Mouse (Mus musculus) liver, embryonic 14.5 days (tissue): ENCODE data around the gene Clns1a. TPM values are rescaled to one million over a fixed set of nuclear protein-coding genes. Genes with fewer than 3 reads are reported as not detected.
A peak's percentile ranks its signal among the peaks of the same experiment; 100 is the strongest.

ENCODE experiments used
- ATAC-seq: fragments of 200-750 bp; cut with Nextera tagmentation; 2 replicates; pipeline ENCODE4 v1.8.0; 2017; ENCODE audit warnings: moderate number of reproducible peaks, mild to moderate bottlenecking, moderate library complexity; ENCODE audit not compliant: insufficient read depth
- DNase-seq, 3 experiments: peaks; one replicate each; pipeline ENCODE4 v3.0.0-alpha.2; 2012 to 2013; ENCODE audit warnings: low read depth in 3 of 3, low spot score in 3 of 3
- H3K27ac ChIP-seq: fragments of 300-500 bp; sonication (generic); 2 replicates; pipeline ENCODE4 v1.5.1; 2014; ENCODE audit warnings: moderate library complexity, mild to moderate bottlenecking, control low read depth, inconsistent platforms
- H3K27me3 ChIP-seq: fragments of 300-500 bp; sonication (generic); 2 replicates; pipeline ENCODE4 v1.6.1; 2014; ENCODE audit warnings: mild to moderate bottlenecking, low read length, moderate library complexity; ENCODE audit not compliant: control insufficient read depth, insufficient read depth
- H3K36me3 ChIP-seq: fragments of 300-500 bp; sonication (generic); replicated peaks from 2 replicates; pipeline ENCODE4 v1.6.1; 2014; ENCODE audit warnings: low read depth; ENCODE audit not compliant: control insufficient read depth, insufficient read depth
- H3K4me1 ChIP-seq, 2 experiments: fragments of 200-500 bp in 1 of 2; fragments of 300-500 bp in 1 of 2; sonication (generic) in 1 of 2; replicated peaks; 2 replicates each; pipeline ENCODE4 v1.6.1; 2012 to 2014; ENCODE audit warnings: antibody characterized with exemption in 1 of 2, inconsistent platforms in 1 of 2, low read length in 1 of 2; ENCODE audit not compliant: control insufficient read depth in 2 of 2, insufficient read depth in 2 of 2
- H3K4me2 ChIP-seq: fragments of 300-500 bp; sonication (generic); 2 replicates; pipeline ENCODE4 v1.6.1; 2014; ENCODE audit warnings: low read depth, mild to moderate bottlenecking, control low read depth, moderate library complexity
- H3K4me3 ChIP-seq, 2 experiments: fragments of 200-500 bp in 1 of 2; fragments of 300-500 bp in 1 of 2; sonication (generic) in 1 of 2; 2 replicates each; pipeline ENCODE4 v1.5.1; 2012 to 2014; ENCODE audit warnings: low read depth in 2 of 2, low read length in 2 of 2, mild to moderate bottlenecking in 2 of 2, control low read depth in 1 of 2, inconsistent platforms in 1 of 2, moderate library complexity in 1 of 2; ENCODE audit not compliant: insufficient read depth in 1 of 2
- H3K9ac ChIP-seq: fragments of 300-500 bp; sonication (generic); replicated peaks from 2 replicates; pipeline ENCODE4 v1.6.1; 2014; ENCODE audit warnings: mild to moderate bottlenecking, control low read depth, moderate library complexity
- H3K9me3 ChIP-seq: fragments of 300-500 bp; sonication (generic); 2 replicates; pipeline ENCODE4 v1.6.1; 2016; ENCODE audit warnings: low read length, mixed read lengths; ENCODE audit not compliant: control insufficient read depth
- CTCF ChIP-seq: IDR thresholded peaks from 2 replicates; pipeline ENCODE4 v1.5.1; 2016; ENCODE audit warnings: antibody characterized with exemption, low read depth, control low read depth
- EP300 ChIP-seq: IDR thresholded peaks from 2 replicates; pipeline ENCODE4 v1.6.1; 2016; ENCODE audit warnings: antibody characterized with exemption, low read depth
- WGBS: fragments of 180-500 bp; shearing (Covaris S2); extraction: QIAGEN DNeasy Blood & Tissue Kit; methylation state at CpG from one replicate; pipeline ENCODE4 v1.1.7; 2014; ENCODE audit not compliant: insufficient replicate concordance; 5-methylcytosine and 5-hydroxymethylcytosine counted together
- polyA plus RNA-seq, 2 experiments: library from polyadenylated mRNA; depleted of rRNA in 1 of 2; stranded (reverse) in 1 of 2; unstranded in 1 of 2; fragments of >200 nt; fragmentation: Nextera tagmentation in 1 of 2; extraction: Ambion mirVana in 1 of 2; gene quantifications; 2 replicates each; pipeline versions ENCODE4 v1.2.1 to v1.2.3; 2012 to 2014

The Clns1a gene
- polyA plus RNA-seq, 2 experiments, result 36.5 to 65.4 TPM

DNA sequence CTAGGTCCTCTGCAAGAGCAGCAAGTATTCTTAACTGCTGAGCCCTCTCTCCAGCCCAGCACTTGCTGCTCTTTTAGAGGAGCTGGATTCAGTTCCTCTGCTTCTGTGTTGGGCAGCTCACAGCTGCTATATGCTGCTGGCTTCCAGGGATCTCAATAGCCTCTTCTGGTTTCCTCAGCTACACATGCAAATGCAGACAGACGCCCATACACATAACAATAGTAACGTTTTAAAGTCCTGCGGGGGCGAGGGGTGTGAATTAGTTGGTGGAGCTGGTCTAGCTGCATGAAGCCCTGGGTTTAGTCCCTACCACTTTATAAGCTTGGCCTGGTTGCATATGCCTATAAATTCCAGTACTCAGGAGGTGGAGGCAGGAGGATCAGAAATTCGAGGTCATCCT is 22.6 kb downstream of the Clns1a start:
- no peaks in the 10 kb centered on the region for H3K9me3 ChIP-seq
- no peak overlapping the region for H3K4me2 ChIP-seq
- H3K4me3 ChIP-seq, result no peak overlapping the region
- no peak for DNase-seq
- no peak overlapping the region for H3K9ac ChIP-seq
- TF ChIP-seq CTCF, result no peak
- no peak for TF ChIP-seq EP300
- no peaks in the 10 kb centered on the region for H3K27me3 ChIP-seq
- H3K4me1 ChIP-seq, result peaks cover 0 to 4% of the 10 kb centered on the region in 2 experiments; a peak in 1 of 4 replicates
- no peak overlapping the region for H3K27ac ChIP-seq
- ATAC-seq, result no peak
- H3K36me3 ChIP-seq, result peaks cover 19% of the 10 kb centered on the region
- 75% methylated on average over 5 of the region's 5 CpGs for WGBS

GRCm38 (mm10) chr7:97720109-97720508 is 23.7 kb downstream of the Clns1a start:
- Histone ChIP-seq H3K4me2 (no peak overlapping the region), H3K27me3 (no peaks in the 10 kb centered on the region), H3K4me1 (peaks cover 0 to 4% of the 10 kb centered on the region in 2 experiments; a peak in 1 of 4 replicates), H3K9me3 (no peaks in the 10 kb centered on the region), H3K27ac (no peak overlapping the region), H3K9ac (no peak overlapping the region), H3K36me3 (peaks cover 9% of the 10 kb centered on the region), H3K4me3 (no peak overlapping the region)
- TF ChIP-seq CTCF, result no peak
- TF ChIP-seq EP300, result no peak
- DNase-seq (no peak), ATAC-seq (no peak)
- 79% methylated on average over 5 of the region's 5 CpGs for WGBS

- 78% methylated on average over 7 of the region's 7 CpGs for WGBS
- Histone ChIP-seq H3K27me3 (no peaks in the 10 kb centered on the region), H3K4me2 (no peak overlapping the region), H3K9me3 (no peaks in the 10 kb centered on the region), H3K4me3 (no peak overlapping the region), H3K27ac (no peak overlapping the region), H3K9ac (no peak overlapping the region), H3K4me1 (peaks cover 0 to 4% of the 10 kb centered on the region in 2 experiments; a peak in 1 of 4 replicates), H3K36me3 (peaks cover 9% of the 10 kb centered on the region)
- ATAC-seq (no peak), DNase-seq (no peak)
- TF ChIP-seq CTCF, result no peak
- no peak for TF ChIP-seq EP300
These were observed 26.0 kb downstream of the Clns1a start for GRCm38 (mm10) chr7:97722278-97722918.

GRCm38 (mm10) chr7:97723646-97724538 is 27.5 kb downstream of the Clns1a start:
- DNase-seq, result no peak
- TF ChIP-seq CTCF (no peak), EP300 (peak; percentile 4; the same call in 1 of the 2 replicates)
- Histone ChIP-seq H3K4me2 (no peak overlapping the region), H3K36me3 (peaks cover 8% of the 10 kb centered on the region), H3K4me1 (peaks cover 0 to 4% of the 10 kb centered on the region in 2 experiments; a peak in 1 of 4 replicates), H3K9me3 (no peaks in the 10 kb centered on the region), H3K27me3 (no peaks in the 10 kb centered on the region), H3K27ac (no peak overlapping the region), H3K9ac (no peak overlapping the region; the same call in 1 of the 2 replicates), H3K4me3 (no peak overlapping the region)
- WGBS, result 52% methylated on average over 11 of the region's 11 CpGs
- ATAC-seq, result peak; percentile 41; the same call in 1 of the 2 replicates

DNA sequence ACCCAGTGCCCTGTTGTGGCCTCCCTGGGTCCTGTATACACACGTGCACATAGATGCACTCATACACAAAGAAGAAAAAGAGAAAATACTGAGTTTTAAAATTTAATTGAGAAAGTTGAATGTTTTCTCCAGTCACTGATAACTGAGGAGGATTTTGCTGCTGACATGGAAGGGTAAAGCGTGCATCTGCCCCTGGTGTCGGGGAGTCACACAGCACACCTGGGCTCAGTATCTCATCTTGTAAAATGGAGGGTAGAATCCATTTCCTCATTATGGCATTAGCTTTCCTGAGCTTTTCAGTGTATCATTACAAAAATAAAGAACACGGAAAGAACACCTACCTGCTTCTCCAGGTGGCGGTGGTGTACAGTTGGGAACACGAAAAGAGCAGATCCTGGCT is 29.0 kb downstream of the Clns1a start:
- no peak overlapping the region for H3K4me2 ChIP-seq
- H3K9ac ChIP-seq, result no peak overlapping the region
- H3K4me1 ChIP-seq, result peaks cover 0 to 6% of the 10 kb centered on the region in 2 experiments; a peak in 1 of 4 replicates
- no peak for DNase-seq
- no peak for ATAC-seq
- no peak overlapping the region for H3K27ac ChIP-seq
- TF ChIP-seq EP300, result no peak
- H3K4me3 ChIP-seq, result no peak overlapping the region
- H3K36me3 ChIP-seq, result peaks cover 2% of the 10 kb centered on the region; the same call in 1 of the 2 replicates
- WGBS, result 84% methylated on average over 6 of the region's 6 CpGs
- H3K27me3 ChIP-seq, result no peaks in the 10 kb centered on the region
- no peaks in the 10 kb centered on the region for H3K9me3 ChIP-seq
